Mouse (Mus musculus): ENCODE results near the gene Traf3ip2. TPM values are rescaled to one million over a fixed set of nuclear protein-coding genes. Genes with fewer than 3 reads are reported as not detected.

The Traf3ip2 gene
- polyA plus RNA-seq, 1 experiment: 11.0 TPM

GRCm38 (mm10) chr10:39682556-39682955, 69.8 kb downstream of the Traf3ip2 start:
- Histone ChIP-seq H3K27ac (ENCODE audit: insufficient read depth, low read depth, low read length) (no peak overlapping the region), H3K4me1 (ENCODE audit: control insufficient read depth, insufficient read depth, low read length) (peaks cover 6% of the 10 kb centered on the region), H3K4me3 (ENCODE audit: insufficient read depth, low read length) (no peak overlapping the region)
- TF ChIP-seq POLR2A (IDR thresholded peaks at IDR 0.05; ENCODE audit: borderline replicate concordance, low read depth, low read length): no peak
- no peak for TF ChIP-seq CTCF (IDR thresholded peaks at IDR 0.05; ENCODE audit: low read depth, low read length)

- peaks cover 12% of the 10 kb centered on the region for H3K4me1 ChIP-seq (ENCODE audit: control insufficient read depth, insufficient read depth, low read length)
- H3K4me3 ChIP-seq (ENCODE audit: insufficient read depth, low read length): no peak overlapping the region
- no peak overlapping the region for H3K27ac ChIP-seq (ENCODE audit: insufficient read depth, low read depth, low read length)
- TF ChIP-seq POLR2A (IDR thresholded peaks at IDR 0.05; ENCODE audit: borderline replicate concordance, low read depth, low read length) (no peak), CTCF (IDR thresholded peaks at IDR 0.05; ENCODE audit: low read depth, low read length) (no peak)
These were observed 70.7 kb downstream of the Traf3ip2 start for GRCm38 (mm10) chr10:39683481-39683880.

DNA sequence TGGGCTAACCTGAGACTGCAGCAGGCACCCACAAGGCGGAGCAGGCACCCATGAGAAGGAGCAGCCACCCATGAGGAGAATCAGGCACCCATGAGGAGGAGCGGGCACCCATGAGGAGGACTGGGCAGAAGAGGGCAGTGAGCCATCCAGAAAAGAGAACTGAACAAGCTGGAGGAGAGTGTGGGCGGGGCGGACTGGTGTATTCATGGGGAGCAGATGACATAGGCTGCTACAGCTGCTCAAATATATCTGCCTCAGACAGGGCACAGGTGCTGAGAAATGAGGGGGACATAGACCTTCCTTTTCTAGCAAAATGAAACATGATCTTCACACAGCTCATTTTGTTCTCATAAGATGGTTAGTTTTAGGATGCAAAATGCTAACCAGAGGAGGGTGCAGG, 74.1 kb downstream of the Traf3ip2 start:
- TF ChIP-seq POLR2A (IDR thresholded peaks at IDR 0.05; ENCODE audit: borderline replicate concordance, low read depth, low read length) (no peak), CTCF (IDR thresholded peaks at IDR 0.05; ENCODE audit: low read depth, low read length) (no peak)
- H3K27ac ChIP-seq (ENCODE audit: insufficient read depth, low read depth, low read length): no peak overlapping the region
- H3K4me3 ChIP-seq (ENCODE audit: insufficient read depth, low read length): no peak overlapping the region
- peaks cover 12% of the 10 kb centered on the region for H3K4me1 ChIP-seq (ENCODE audit: control insufficient read depth, insufficient read depth, low read length)

DNA sequence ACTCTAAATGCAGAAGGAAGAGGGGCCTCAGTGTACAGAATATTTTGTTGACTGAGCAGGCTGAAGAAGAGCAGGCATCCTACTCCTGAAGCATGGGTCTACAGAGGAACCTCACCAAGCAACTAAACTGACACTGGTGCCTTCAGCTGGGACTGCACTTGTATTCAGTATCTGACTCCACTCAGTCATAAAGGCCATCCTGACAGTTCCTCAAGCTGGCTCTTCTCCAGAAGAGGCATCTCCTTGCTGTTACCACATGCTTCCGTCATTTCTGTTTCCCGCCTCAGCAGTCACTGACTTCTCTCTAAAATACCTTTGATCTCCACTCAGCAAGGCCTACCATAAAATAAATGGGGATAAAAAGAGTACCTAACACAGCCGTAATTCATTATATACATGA, 75.1 kb downstream of the Traf3ip2 start:
- no peak overlapping the region for H3K27ac ChIP-seq (ENCODE audit: insufficient read depth, low read depth, low read length)
- H3K4me3 ChIP-seq (ENCODE audit: insufficient read depth, low read length): no peak overlapping the region
- peaks cover 12% of the 10 kb centered on the region for H3K4me1 ChIP-seq (ENCODE audit: control insufficient read depth, insufficient read depth, low read length)
- TF ChIP-seq POLR2A (IDR thresholded peaks at IDR 0.05; ENCODE audit: borderline replicate concordance, low read depth, low read length): no peak
- TF ChIP-seq CTCF (IDR thresholded peaks at IDR 0.05; ENCODE audit: low read depth, low read length): no peak

DNA sequence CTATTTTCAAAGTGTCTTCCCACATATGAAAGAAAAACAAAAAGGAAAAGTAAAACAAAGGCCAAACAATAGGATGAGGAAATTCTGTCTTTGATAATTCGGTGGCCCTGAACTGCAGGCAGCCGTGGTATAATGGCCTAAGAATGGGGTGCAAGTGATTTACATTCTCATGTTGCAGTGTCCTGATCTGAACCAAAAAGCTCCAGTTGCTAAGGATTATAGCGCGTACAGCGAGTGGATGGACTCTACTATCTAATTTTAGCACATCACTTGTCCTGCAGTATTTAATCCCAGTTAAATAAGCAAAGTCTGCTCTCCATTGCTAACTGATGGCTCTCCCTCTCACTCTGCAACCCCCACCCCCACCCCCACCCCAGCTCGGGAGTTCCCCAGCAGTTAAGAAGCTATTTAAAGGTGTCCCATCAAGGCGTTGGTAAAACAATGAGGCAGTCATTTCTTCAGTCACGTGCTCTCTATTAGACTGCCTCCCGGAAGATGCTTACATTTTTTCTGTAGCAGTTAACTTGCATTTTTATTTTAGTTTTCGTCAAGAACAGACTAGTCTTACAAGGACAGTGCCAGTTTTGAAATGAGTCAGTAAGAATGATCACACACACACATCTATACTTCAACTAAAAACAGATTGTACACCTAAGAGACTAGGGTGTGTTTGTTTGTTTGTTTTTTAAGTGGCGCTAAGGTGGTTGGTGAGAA, 78.8 kb downstream of the Traf3ip2 start:
- no peak for TF ChIP-seq POLR2A (IDR thresholded peaks at IDR 0.05; ENCODE audit: borderline replicate concordance, low read depth, low read length)
- TF ChIP-seq CTCF (IDR thresholded peaks at IDR 0.05; ENCODE audit: low read depth, low read length): no peak
- Histone ChIP-seq H3K4me3 (ENCODE audit: insufficient read depth, low read length) (no peak overlapping the region), H3K4me1 (ENCODE audit: control insufficient read depth, insufficient read depth, low read length) (peaks cover 9% of the 10 kb centered on the region), H3K27ac (ENCODE audit: insufficient read depth, low read depth, low read length) (no peak overlapping the region)

DNA sequence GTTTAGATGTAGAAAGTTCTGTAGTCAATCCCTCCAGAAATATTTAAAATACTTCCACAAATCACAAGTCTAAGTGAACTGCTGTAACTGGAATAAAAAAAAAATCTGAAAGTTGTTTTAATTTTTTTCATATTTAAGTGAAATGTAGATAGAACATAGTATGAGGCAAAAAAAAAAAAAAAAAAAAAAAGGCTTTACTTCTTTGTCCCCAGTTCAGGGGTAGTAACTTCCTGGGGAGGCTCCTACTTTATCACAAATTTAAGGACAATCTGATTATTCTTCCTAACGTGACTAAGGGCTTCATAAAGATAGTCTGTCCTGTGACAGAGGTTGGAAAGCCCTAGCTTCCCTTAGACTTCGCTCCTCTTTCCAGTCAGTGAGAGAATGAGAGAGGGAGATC, 79.4 kb downstream of the Traf3ip2 start:
- H3K4me1 ChIP-seq (ENCODE audit: control insufficient read depth, insufficient read depth, low read length): peaks cover 7% of the 10 kb centered on the region
- H3K4me3 ChIP-seq (ENCODE audit: insufficient read depth, low read length): no peak overlapping the region
- TF ChIP-seq CTCF (IDR thresholded peaks at IDR 0.05; ENCODE audit: low read depth, low read length) (no peak), POLR2A (IDR thresholded peaks at IDR 0.05; ENCODE audit: borderline replicate concordance, low read depth, low read length) (no peak)
- no peak overlapping the region for H3K27ac ChIP-seq (ENCODE audit: insufficient read depth, low read depth, low read length)

Other genes with a start within 250 kb of the Traf3ip2 start
- gene Fyn, start 244.1 kb upstream of the Traf3ip2 start, polyA plus RNA-seq (2012; ENCODE audit: insufficient read depth, insufficient read length, missing spikeins): 30.7 and 35.5 TPM in 2 replicates
- 9.9 and 11.7 TPM in 2 replicates for gene Rev3l, start 119.2 kb downstream of the Traf3ip2 start, polyA plus RNA-seq (2012; ENCODE audit: insufficient read depth, insufficient read length, missing spikeins)

All from bone marrow macrophage, adult 2 months (primary cell).